Mouse (Mus musculus): Measurements from ENCODE around the gene Sestd1.

DNA sequence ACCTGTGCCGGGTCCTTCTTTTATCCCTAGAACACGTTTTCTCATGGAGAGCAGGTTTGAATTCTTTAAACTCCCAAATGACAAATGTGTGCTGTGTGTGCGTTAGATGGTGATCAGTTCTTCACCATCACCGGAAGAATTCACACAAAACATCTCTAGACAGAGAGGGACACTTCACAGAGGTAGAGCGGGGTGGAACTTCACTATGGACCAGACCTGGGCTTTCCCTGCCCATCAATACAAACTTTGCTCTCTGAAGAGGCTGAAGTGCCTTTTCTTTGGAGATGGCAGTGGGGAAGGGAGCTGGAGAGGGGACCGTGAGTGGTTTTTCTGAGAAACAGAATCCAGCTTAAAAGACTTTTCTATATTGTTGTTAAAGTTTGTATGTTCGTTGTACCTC is 111.6 kb downstream of the Sestd1 start:
- TF ChIP-seq GATA1 (IDR thresholded peaks at IDR 0.05; ENCODE audit: borderline replicate concordance, low read length) (no peak), FLI1 (IDR thresholded peaks at IDR 0.05; ENCODE audit: low read length) (no peak)
